Mouse (Mus musculus) C2C12 (cell line): ENCODE measurements around the gene Tctn1.

Source experiments
- CEBPB ChIP-seq: IDR thresholded peaks from one replicate; pipeline ENCODE4 v1.6.1; 2011; ENCODE audit warnings: low read depth, mild to moderate bottlenecking, control low read depth, moderate library complexity
- CTCF ChIP-seq: IDR thresholded peaks from one replicate; pipeline ENCODE4 v1.5.1; 2011; ENCODE audit not compliant: control insufficient read depth, insufficient read depth, insufficient read length
- MAX ChIP-seq: IDR thresholded peaks from one replicate; pipeline ENCODE4 v1.6.1; 2011; ENCODE audit warnings: mild to moderate bottlenecking, control low read depth
- MYOD1 ChIP-seq: IDR thresholded peaks from one replicate; pipeline ENCODE4 v1.6.1; 2011; ENCODE audit warnings: low read depth; ENCODE audit not compliant: control insufficient read depth, insufficient read length

DNA sequence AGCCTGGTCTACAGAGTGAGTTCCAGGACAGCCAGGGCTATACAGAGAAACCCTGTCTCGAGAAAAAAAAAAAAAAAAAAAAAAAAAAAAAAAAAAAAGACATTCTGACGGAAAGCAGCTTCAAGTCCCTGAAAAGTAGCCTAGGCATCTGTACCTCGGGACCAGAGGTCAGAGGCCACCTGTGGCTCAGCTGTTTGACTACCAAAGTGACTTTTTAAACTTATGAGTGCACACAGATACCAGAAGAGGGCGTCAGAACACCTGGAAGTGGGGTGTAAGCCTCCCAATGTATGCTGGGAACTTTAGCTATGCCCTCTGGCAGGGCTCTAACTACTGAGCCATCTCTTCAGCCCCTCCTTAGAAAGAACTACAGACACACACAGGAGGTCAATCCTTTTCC is 71.9 kb downstream of the Tctn1 start:
- no peak for TF ChIP-seq MYOD1
- TF ChIP-seq CTCF, result no peak
- no peak for TF ChIP-seq CEBPB
- no peak for TF ChIP-seq MAX
